Mouse (Mus musculus) adrenal gland, postnatal 36 days (tissue): ENCODE measurements around the gene Sppl2c. TPM values are rescaled to one million over a fixed set of nuclear protein-coding genes. Genes with fewer than 3 reads are reported as not detected.

ENCODE experiments used
- DNase-seq, 2 experiments: peaks; one replicate each; pipeline ENCODE4 v3.0.0; 2021; ENCODE audit warnings: mixed read lengths in 1 of 2
- long read RNA-seq, 2 experiments: library from polyadenylated mRNA; stranded (forward); transcript quantifications; one replicate each; pipeline ENCODE4 v2.0.0; 2021; ENCODE audit warnings: borderline sequencing depth in 2 of 2
- total RNA-seq, 2 experiments: library from RNA; stranded (reverse); gene quantifications; 2 replicates each; pipeline ENCODE4 v1.2.3; 2021

Sppl2c gene
- not detected for total RNA-seq
- long read RNA-seq, experiment 1 = 0 reads
- long read RNA-seq, experiment 2 = 0 reads

- no peak for DNase-seq
These were observed at the start of gene Sppl2c for GRCm38 (mm10) chr11:104186135-104186836. Sppl2c (plus strand) TSS chr11:104186327.

DNA sequence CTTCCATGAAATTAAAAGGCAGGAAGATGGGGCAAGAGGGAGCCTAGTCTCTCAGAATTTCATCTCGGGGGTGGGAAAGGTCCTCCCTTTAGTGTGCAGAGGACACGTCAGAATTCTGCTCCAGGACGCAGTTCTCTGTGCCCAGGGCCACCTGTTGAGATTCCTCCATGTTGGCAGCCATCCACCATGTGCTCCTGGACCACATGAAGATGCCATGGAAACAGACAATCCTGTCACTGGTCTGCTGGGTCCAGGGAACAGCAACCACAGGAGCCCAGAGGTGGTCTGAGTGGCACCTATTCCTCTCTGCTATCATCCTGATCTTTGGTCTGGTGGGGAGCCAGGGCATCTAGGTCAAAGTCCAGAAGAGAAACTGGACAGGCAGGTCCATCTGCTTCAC, 47.2 kb upstream of the Sppl2c start:
- DNase-seq = no peak

DNA sequence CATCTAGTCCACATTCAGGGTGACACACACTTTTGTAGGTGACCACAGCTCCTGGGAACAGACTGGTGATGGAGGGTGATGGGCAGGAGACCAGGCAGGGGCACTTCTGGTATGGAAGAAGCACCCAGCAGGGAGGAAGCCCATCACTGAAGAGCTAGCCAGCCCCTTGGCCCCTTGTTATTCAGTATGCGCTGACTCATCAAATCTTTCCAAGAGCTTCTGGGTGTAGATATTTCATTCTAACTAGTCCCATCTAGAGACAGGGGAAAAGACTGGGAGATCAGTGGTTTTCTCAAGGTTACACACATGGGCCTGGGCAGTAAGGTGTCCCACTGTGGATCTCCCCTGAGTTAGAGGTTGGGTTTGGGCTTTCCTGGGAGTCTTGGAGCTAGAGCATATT, 41.2 kb upstream of the Sppl2c start:
- no peak for DNase-seq

GRCm38 (mm10) chr11:104148787-104149186, 37.3 kb upstream of the Sppl2c start:
- DNase-seq = no peak

DNA sequence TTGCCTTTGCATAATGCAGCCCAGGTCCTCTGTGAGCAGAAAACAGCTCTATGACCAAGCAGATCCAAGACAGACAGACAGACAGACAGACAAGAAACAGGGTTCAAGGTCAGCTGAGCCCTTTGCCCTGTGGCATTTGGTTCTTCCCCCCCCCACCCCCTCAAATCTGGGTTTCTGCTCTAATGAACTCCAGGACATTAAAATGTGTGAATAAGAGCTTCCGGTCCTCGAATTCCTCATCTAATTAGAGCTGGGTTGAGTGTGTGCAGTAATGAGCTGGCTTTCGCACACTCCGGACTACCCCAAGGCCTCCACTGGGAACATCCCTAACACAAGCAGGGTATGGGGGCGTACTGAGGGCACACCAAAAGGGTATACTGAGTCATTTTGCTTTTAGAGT, 35.2 kb upstream of the Sppl2c start:
- no peak for DNase-seq

- no peak for DNase-seq
These were observed 31.8 kb upstream of the Sppl2c start for GRCm38 (mm10) chr11:104154332-104154731.

- no peak for DNase-seq
These were observed 31.1 kb upstream of the Sppl2c start for GRCm38 (mm10) chr11:104154820-104155635.

- no peak for DNase-seq
These were observed 30.2 kb upstream of the Sppl2c start for GRCm38 (mm10) chr11:104155899-104156298.

DNA sequence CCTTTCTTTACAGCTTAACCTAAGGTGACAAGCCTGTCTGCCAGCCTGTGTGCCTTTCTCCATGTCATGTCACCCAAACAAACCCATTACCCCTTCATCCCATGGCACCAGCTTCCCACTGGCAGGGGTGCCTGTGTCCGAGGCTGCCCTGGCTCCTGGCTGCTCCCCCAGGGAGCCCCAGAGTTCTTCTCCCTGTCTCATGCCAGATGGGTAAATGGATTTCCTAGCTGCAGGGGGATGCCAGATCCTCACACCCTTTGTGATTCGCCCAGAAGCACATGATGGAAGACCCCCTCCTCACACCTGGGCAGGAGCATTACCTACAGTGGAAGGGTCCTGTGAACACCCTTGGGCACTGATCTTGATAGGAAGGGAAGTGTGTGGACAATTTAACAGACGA, 29.7 kb upstream of the Sppl2c start:
- no peak for DNase-seq

DNA sequence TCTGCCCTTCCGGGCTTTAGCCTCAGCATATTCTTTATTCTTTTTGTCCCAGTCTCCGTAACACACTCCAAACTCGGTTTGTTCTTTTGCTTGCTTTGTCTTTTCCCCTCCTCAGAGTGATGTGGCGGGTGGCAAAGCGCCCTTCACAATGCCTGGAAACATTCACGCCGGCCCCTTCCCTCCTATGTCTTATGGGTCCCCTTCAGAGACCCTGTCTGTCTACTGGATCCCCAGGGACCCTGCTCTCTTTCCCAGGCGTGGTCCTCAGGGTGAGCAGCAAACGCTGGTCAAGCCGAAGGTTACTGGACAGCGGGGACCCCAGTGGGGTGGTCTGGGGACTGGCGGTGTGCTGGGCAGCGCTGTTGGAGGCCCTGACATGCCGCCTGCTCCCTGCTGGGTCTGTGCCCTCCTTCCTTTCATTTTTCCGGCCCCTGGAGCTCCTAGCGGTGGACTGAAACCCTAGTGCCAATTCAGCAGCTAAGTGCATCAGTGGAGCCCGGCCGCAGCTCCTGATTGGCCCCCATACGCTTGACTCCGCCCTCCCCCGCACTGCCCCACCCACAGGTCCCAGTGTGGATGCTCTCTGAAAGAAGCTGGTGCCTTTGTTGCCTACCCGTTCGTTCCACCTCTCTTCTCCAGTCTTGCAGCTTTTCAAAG, 28.4 kb upstream of the Sppl2c start:
- DNase-seq = peak; percentile 72 to 81

DNA sequence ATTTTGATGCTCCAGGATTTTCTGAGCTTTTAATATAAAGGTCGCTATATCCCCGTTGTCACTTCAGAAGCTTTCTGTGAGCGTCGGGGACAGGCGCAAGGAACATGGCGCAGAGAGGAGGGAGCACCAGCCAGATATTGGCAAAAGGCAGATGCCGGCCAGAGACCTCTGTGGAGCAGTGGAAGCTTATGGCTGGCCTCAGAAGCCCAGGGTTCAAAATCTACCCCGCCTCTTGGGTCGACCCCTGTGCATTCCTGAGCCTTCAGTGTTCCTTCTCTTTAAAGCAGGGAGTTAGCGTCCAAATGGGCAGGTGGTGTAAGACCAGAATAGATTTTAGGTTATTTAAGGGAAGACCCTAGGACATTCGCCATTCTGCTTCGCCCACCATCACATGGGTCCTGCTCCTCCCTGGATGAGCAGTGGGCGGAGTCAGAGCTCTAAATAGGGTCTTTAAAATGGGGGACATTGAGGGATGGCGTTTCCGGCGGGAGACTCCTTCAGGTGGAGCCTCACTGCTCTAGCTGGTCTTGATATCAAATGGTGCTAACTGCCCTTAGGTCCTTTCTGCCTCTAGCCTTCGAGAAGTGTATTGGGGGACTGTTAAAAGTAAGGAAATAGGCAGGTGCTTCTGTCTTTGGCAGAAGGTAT, 27.7 kb upstream of the Sppl2c start:
- DNase-seq = no peak

- no peak for DNase-seq
These were observed 26.3 kb upstream of the Sppl2c start for GRCm38 (mm10) chr11:104159769-104160272.

GRCm38 (mm10) chr11:104161153-104161552, 25.0 kb upstream of the Sppl2c start:
- no peak for DNase-seq

- DNase-seq = no peak
These were observed 21.9 kb upstream of the Sppl2c start for GRCm38 (mm10) chr11:104164257-104164656.

GRCm38 (mm10) chr11:104171281-104171781, 14.8 kb upstream of the Sppl2c start:
- DNase-seq = peak; percentile 53 to 64

DNA sequence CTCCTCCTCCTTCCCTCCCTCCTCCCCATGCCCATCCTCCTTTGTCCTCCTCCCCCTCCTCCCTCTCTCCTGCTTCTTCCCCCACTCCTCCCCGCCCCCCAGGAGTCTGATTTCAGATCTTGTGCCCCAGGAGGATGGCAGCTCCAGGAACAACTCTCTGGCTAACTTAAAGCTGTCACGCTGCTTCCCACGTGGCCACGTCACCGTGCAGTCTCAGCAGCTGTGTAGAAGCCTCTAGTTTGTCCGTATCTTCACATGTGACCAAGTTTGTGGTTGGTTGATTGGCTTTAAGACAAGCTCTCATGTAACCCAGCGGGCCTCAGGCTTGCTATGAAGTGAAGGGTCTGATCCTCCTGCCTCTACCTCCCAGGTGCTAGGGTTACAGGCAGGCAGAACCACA, 7.2 kb upstream of the Sppl2c start:
- no peak for DNase-seq

DNA sequence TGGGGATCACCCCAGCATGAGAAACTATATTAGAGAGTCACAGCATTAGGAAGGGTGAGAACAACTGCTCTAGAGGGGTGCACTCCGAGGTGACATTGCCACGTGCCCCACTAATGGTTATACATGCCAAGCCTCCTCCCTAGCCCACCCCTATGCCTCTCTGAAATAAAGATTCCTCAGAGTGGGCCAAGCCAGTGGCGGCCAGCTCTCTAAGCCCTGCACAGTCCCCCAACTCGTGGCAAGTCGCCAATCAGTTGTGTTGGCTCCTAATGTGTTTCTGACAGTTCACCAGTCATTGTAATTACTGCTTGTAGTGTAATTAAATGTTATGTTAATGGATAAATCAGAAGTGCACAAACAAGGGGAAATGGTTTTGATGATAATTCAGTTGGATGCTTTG, 6.3 kb upstream of the Sppl2c start:
- DNase-seq = no peak

GRCm38 (mm10) chr11:104182141-104182540, 4.0 kb upstream of the Sppl2c start:
- no peak for DNase-seq

- no peak for DNase-seq
These were observed 667 bp downstream of the Sppl2c start for GRCm38 (mm10) chr11:104186837-104187150.

DNA sequence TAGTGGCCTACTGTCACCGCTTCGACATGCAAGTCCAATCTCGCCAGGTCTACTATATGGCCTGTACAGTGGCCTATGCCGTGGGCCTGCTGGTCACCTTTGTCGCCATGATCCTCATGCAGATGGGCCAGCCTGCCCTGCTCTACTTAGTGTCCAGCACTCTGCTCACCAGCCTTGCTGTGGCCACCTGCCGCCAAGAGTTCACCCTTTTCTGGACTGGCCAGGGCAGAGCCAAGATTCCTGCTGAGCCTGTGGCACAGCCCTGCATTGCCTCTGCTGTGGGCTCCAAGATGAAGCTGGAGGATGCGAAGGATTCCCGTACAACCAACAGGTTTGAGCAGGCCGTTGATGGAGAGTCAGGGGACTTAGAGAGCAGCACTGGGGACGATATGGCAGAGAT, 1.6 kb downstream of the Sppl2c start:
- no peak for DNase-seq

GRCm38 (mm10) chr11:104190008-104190407, 3.9 kb downstream of the Sppl2c start:
- no peak for DNase-seq

DNA sequence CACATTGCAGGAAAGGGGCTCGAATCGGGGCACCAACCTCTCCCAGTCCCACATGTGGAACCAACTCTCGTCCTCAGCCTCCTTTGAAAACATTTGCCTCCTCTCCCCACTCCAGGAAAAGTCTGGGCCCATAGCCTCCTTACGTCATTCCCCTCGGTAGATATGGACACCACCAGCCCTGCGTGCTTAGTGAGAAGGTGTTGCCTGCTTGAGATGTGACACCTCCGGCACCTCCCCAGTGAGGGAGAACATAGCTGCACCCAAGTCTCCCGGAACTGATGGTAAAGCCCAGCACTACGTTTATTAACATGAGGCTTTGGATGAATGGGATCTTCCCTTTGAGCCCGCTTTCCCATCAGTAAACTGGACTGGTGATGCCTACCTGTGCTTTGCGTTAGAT, 9.3 kb downstream of the Sppl2c start:
- DNase-seq = no peak
